Mouse (Mus musculus): Measurements from ENCODE around the gene Pdcd10.

The Pdcd10 gene

GRCm38 (mm10) chr3:75556695-75557291 lies at the start of gene Pdcd10:
Gene Pdcd10 (minus strand): TSS chr3:75556856.
- peak; percentile 100 for DNase-seq (ENCODE audit: low read depth)

DNA sequence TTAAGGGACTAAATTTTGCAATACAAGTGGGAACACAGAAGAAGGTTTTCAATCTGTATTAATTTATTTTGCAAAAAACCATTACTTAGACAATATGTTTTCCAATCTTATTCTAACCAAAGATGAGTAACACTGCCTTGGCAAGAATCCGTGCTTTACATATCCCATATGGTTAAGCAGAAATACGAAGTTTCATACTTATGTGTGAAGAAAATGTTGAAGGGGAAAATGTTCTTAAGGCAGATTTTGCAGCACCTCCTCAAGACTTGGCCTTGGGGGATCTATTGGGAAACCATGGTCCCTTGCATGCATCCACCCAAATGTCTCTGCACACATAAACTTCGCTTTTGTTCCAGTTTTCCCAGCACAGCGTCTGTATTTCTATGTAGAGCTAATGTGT lies 28.2 kb upstream of the Pdcd10 start:
- no peak for DNase-seq (ENCODE audit: low read depth)

DNA sequence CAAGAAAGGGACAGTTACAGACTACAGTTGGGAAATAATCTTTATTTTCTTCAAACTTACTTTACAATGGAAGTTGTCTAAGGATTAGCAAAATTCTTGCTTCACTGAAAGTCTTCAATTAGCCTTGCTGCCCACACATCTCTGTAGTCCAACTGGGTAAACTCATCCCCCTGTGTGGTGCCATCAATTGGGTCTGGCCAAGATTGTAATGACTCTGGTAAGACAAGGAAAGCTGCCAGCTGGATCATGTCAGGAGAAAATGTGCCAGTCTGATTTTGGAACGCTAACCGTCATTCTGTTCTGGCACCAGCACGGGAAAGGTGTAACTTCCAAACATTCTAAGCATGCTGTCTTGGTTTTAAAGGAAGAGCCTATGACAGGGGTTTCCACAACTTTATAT lies 26.6 kb upstream of the Pdcd10 start:
- no peak for DNase-seq (ENCODE audit: low read depth)

- peak; percentile 38 for DNase-seq (ENCODE audit: low read depth)
Observed at GRCm38 (mm10) chr3:75579352-75579751, 22.7 kb upstream of the Pdcd10 start.

GRCm38 (mm10) chr3:75575582-75575981 lies 18.9 kb upstream of the Pdcd10 start:
- DNase-seq (ENCODE audit: low read depth): no peak

DNA sequence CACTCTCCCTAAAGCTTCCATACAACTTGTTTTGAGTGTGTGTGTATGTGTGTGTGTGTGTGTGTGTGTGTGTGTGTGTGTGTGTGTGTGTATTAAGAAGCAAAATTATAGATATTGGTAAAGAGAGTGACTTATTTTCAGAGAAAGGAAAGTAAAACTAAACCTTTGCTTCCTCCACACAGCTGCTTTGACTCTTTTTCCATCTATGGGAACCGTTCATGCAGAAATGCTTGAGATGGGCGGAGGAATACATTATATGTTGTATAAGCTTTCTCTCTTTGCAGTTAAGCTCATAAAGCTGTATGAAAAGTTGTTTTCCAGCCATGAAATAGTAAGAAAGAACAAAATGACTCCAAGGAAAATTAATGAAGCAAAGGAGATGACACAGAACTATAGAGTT lies 17.4 kb upstream of the Pdcd10 start:
- no peak for DNase-seq (ENCODE audit: low read depth)

- DNase-seq (ENCODE audit: low read depth): peak; percentile 89
Observed at GRCm38 (mm10) chr3:75557292-75557691, 636 bp upstream of the Pdcd10 start, which contains the start of gene Serpini1. Gene Serpini1 (plus strand): TSS chr3:75557547.

DNA sequence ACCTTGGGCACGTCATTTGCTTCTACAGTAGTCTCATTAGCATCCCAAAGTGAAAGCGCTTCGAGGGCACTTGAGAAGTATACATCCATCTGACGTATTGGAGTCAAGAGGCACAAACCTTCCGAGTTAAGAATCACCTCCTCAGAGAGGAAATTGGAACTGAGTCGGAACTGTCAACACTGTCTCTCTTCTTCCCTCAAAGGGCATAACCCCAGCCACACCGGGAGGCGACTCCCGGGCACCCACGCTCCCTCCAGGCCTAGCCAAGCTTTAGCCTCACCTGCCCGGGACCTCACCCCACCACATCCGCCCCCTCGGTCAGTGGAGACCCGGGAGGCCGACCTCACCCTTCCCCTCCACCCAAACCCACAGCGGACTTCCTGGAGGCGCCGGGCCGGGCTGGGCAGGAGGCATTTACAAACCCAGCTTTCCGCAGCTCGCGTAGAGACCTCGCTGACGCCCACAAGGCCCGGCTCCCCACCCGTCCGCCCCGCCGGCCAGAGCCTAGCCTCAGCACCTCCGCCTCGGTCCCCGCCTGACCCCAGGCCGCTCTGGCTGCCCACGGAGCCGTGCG lies 448 bp downstream of the Pdcd10 start:
- DNase-seq (ENCODE audit: low read depth): peak; percentile 46

- no peak for DNase-seq (ENCODE audit: low read depth)
Observed at GRCm38 (mm10) chr3:75551248-75551647, 5.4 kb downstream of the Pdcd10 start.

DNA sequence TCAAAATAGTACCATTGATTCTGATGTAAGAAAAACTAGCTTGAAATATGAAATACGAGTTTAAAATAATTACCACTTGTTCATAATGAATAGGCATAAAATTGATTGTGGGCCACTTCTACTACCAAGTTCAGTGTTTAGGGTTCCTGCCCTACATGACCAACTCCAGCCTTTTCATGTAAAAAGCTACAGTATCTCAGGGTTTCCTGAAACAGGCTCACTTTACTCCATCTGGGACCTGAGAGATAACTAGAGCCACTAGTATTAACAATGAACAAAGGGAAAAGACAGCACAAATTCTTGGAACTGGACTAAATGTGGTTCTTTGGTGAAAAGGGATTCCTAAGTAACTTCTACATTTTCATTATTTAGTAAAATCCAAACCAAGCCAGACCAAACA lies 12.4 kb downstream of the Pdcd10 start:
- no peak for DNase-seq (ENCODE audit: low read depth)

DNA sequence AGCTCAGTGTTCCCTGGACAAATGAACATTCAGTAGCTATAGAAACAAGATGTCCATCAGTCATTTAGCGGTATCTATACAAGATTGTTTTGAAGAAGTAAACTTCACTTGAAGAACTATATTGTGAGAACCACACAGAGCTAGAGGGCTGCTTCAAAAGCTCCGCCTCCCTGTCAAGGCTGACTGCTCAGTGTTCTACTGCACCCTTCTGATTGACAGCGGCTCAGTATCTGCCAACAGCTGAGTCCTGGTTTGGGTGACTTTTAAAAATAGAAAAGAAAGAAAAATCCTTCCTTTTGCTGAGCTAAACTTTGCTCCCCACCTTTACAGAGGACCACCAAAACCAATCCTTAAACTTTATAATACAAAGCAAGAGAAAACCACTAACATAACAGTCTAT lies 13.8 kb downstream of the Pdcd10 start:
- DNase-seq (ENCODE audit: low read depth): no peak

DNA sequence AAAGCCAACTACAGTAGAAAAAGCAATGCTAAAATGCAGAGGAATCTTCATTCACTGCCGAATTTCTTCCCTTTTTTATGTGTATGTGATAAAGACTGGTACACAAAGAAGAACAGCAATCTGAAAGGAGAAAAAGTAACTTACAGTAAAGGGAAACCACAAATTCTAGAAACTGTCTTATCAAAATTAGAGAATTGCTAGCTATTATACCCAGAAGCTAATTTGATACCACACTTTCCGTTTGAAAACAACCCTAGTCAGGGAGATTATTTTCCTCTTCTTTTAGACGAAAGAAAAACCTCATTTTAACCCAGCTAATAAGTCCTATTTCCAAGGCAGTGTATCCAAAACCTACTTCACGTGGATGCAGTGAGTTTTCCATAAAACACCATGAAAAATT lies 15.4 kb downstream of the Pdcd10 start:
- no peak for DNase-seq (ENCODE audit: low read depth)

GRCm38 (mm10) chr3:75534045-75534834 lies 22.4 kb downstream of the Pdcd10 start:
- DNase-seq (ENCODE audit: low read depth): no peak

DNA sequence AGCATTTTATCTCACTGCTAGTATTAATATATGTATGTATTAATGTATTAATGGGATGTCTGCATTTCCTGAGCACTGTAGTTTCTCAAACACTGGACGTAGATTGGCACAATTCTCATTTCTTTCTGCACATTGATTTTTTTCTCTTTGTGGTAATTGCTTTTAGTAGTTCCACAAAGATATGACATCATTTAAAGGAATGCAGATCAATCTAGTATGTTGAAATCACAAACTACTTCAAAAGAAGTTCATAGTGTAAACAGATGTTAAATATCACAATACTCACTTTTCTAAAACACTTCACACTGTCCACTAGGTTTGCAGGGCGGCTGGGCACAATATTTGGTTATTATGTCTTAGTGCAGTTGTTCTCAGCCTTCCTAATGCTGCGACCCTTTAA lies 25.6 kb downstream of the Pdcd10 start:
- no peak for DNase-seq (ENCODE audit: low read depth)

- DNase-seq (ENCODE audit: low read depth): no peak
Observed at GRCm38 (mm10) chr3:75522527-75522926, 34.1 kb downstream of the Pdcd10 start.

DNA sequence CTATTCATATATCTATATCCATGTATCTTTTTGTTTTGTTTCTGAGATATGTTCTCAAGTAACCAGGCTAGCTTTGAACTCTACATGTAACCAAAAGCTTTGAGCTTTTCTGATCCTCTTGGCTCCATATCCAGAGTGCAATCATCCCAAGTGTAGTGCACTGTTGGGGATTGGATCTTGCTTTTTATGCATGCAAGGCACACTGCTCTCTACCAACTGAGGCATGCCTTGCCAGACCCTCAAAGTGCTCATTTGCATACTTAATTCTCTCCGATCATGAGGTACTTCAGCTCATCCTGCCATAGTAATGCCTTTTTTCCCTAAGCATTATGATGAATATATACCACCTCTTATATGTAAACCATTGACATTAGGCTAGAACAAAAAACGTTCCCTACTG lies 35.3 kb downstream of the Pdcd10 start:
- DNase-seq (ENCODE audit: low read depth): no peak

GRCm38 (mm10) chr3:75517631-75518250 lies 38.9 kb downstream of the Pdcd10 start:
- peak; percentile 54 for DNase-seq (ENCODE audit: low read depth)

DNA sequence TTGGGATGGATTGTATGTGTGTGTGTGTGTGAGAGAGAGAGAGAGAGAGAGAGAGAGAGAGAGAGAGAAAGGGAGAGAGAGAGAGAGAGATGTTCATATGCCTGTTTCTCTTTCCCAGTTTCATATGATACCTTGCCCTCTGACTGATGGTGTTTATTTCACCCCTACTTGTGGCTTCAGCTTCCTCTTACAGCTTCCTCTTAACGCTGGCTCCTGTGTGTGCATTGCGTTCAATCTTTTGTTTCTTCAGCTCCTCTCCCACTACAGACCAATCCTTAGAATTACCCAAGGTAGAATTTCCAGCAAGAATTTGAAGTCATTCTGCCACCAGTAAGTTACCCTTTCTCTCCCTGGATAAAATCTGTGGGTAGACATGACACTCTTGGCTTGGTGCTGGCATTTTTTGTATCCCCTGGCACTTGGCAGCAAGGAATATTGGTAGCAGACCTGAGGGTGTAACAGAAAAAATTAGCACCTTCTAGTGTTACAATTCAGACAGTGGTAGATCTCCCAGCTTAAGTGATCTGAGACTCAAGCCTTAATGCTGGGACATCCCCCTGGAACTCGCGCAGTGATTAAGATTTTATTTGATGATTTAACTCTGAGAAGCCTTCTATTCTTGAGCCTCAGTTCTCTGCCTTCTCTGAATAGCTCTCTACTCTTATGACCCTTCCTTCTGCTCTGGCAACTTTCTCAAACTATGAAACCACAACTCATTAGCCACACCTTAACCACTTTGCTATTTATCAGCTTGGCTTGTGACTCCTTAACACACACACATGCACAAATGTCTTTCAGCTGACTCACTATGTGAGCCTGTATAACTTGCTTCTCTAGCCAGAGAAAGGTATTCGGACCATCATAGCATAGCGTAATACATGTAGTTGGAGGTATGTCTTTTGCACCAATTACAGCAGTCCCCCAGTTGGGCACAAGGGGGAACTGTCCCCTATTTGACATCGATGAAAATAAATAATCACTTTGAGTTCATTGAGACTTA lies 57.4 kb downstream of the Pdcd10 start:
- DNase-seq (ENCODE audit: low read depth): peak; percentile 23

DNA sequence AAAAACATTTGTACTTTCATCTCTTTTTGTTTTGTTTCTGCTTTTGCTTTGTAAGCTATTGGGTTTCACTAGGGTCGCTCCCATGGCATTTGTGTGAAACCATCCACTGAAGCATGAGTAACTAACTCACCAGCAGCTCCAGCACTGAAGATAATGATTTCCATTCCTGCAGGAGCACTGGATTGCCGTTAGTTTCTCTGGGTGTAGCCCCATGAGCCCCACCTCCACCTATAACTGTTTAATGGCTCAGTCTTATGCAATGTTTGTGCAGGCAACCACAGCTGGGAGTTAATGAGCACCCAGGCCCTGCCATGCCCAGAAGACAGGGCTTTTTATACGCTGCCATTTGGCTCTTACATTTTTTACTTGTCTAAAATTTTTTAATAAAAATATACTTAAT lies 63.7 kb downstream of the Pdcd10 start:
- DNase-seq (ENCODE audit: low read depth): peak; percentile 3

GRCm38 (mm10) chr3:75482056-75482455 lies 74.6 kb downstream of the Pdcd10 start, which contains the start of gene Wdr49:
Gene Wdr49 (minus strand): TSS chr3:75482156.
- DNase-seq (ENCODE audit: low read depth): no peak

DNA sequence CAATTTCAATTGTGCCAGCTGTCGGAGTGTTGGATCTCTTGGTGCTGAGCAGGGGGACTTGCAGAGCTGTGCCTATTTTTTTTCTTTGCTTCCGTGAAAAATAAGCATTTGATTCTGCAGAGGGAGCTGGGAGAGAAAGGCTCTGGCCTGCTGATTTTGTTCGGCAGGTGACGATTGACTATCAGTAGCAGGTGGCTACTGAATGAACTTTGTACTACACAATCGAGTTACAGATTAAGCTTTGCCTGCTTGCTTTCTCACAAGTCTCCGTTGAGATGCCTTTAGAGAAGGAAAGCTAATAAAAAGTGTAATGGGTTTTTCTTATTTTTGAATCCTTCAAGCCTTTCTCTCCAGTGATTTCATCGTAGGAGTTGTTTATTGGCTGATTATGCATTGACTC lies 81.5 kb downstream of the Pdcd10 start:
- no peak for DNase-seq (ENCODE audit: low read depth)

DNA sequence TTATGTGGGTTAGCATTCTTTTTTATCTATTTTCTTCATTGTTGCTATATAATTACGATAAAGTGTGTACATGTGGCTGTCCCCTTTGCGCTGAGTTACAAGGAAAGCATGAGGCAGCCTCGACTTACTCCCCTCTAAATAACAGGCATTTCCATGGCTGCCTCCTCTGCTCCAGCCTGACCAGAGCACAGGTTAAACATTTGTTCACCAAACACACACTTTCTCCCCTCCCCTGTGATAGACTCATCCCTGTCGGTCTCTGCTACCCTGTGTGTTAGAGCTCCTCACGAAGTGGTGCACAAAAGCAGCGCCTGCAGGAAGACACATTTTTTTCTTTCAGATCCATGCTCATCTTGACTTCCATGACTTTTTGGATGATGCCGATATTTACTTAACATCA lies 82.0 kb downstream of the Pdcd10 start:
- DNase-seq (ENCODE audit: low read depth): no peak

Data from NIH3T3 (cell line).